Mouse (Mus musculus) liver, postnatal 0 days (tissue): ENCODE data around the gene Stat5b.

Source experiments
- CTCF ChIP-seq: sonication (generic); IDR thresholded peaks from 2 replicates; pipeline ENCODE4 v1.5.1; 2016; ENCODE audit warnings: antibody characterized with exemption, low read depth
- EP300 ChIP-seq: IDR thresholded peaks from 2 replicates; pipeline ENCODE4 v1.6.1; 2016; ENCODE audit warnings: antibody characterized with exemption, low read depth, mild to moderate bottlenecking

DNA sequence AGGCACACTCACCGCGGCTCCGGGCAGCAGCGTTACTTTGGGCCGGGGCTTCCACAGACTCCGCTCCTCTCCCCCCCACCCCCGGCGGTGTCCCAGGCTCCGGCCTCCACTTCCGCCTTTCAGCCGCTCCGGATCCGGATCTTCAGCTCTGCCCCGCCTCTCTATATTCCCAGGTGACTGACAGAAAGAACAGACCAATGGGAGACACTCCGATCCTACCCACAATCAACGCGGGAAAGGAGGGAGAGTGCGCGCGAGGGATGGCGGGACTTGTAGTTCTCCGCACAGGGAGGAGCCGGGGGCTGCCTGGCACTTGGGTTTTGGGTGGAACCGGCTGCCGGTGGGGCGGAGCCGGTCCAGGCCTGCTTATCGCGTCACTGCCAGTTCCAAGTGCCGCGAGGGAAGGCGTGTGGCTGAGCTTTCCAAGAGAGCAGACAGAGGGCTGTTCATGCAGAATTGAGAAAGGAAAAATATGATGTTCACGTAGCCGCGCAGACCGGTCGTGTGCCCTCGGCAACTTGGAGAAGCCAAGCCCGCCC, 112.4 kb downstream of the Stat5b start, which contains the start of gene Rab5c:
- TF ChIP-seq CTCF: 0 out of 2 replicates have a peak, but pooled peaks have one; percentile 12
- TF ChIP-seq EP300: peak; percentile 54; the same call in 1 of the 2 replicates
